Mouse (Mus musculus): ENCODE results near the gene Slc5a2. TPM values are rescaled to one million over a fixed set of nuclear protein-coding genes. Genes with fewer than 3 reads are reported as not detected.

Slc5a2 gene
- polyA plus RNA-seq, 1 experiment from 2014 or later: not detected

DNA sequence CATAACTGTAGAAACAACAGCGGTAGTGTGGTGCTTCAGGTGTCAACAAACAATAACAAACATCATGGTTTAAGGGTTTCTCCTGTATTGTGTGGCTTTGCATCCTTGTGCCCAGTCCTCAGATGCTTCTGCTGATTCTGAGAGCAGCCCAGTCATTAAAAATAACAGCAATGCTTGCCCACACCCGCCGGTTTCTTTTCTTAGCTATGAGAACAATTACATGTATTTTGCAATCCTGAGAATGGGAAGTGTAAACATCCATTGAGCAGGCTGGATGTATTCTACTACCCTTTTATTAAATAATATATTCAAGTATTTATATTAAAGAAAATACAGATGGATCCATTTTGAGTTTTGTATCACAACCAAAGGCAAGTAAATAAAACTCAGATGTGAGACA is 36.7 kb downstream of the Slc5a2 start:
- no peaks in the 10 kb centered on the region for H3K27me3 ChIP-seq (replicated peaks; ENCODE audit: control insufficient read depth, insufficient read depth, low read length)
- no peaks in the 10 kb centered on the region for H3K9me3 ChIP-seq (ENCODE audit: control insufficient read depth)
- H3K4me3 ChIP-seq (ENCODE audit: low read depth, low read length): no peak overlapping the region
- H3K4me2 ChIP-seq (replicated peaks; ENCODE audit: low read depth): no peak overlapping the region
- H3K27ac ChIP-seq (ENCODE audit: low read depth, low read length): no peak overlapping the region
- 69% methylated on average over 3 of the region's 3 CpGs for WGBS
- no peak overlapping the region for H3K9ac ChIP-seq (ENCODE audit: low read depth, low read length)
- H3K36me3 ChIP-seq (ENCODE audit: control insufficient read depth, insufficient read depth): no peaks in the 10 kb centered on the region
- no peak for TF ChIP-seq CTCF (IDR thresholded peaks at IDR 0.05; ENCODE audit: low read depth)
- no peak for ATAC-seq
- peaks cover 8% of the 10 kb centered on the region for H3K4me1 ChIP-seq (replicated peaks; ENCODE audit: control insufficient read depth, insufficient read depth, low read length)

GRCm38 (mm10) chr7:128304198-128304597 is 38.7 kb downstream of the Slc5a2 start:
- Histone ChIP-seq H3K9me3 (ENCODE audit: control insufficient read depth) (no peaks in the 10 kb centered on the region), H3K9ac (ENCODE audit: low read depth, low read length) (no peak overlapping the region), H3K4me1 (replicated peaks; ENCODE audit: control insufficient read depth, insufficient read depth, low read length) (no peaks in the 10 kb centered on the region), H3K4me2 (replicated peaks; ENCODE audit: low read depth) (no peak overlapping the region), H3K27ac (ENCODE audit: low read depth, low read length) (no peak overlapping the region), H3K4me3 (ENCODE audit: low read depth, low read length) (no peak overlapping the region), H3K36me3 (ENCODE audit: control insufficient read depth, insufficient read depth) (no peaks in the 10 kb centered on the region), H3K27me3 (replicated peaks; ENCODE audit: control insufficient read depth, insufficient read depth, low read length) (no peaks in the 10 kb centered on the region)
- TF ChIP-seq CTCF (IDR thresholded peaks at IDR 0.05; ENCODE audit: low read depth): no peak
- ATAC-seq: peak; percentile 68
- 40% methylated on average over 6 of the region's 6 CpGs for WGBS

GRCm38 (mm10) chr7:128304907-128305306 is 39.5 kb downstream of the Slc5a2 start:
- Histone ChIP-seq H3K27ac (ENCODE audit: low read depth, low read length) (no peak overlapping the region), H3K27me3 (replicated peaks; ENCODE audit: control insufficient read depth, insufficient read depth, low read length) (no peaks in the 10 kb centered on the region), H3K9ac (ENCODE audit: low read depth, low read length) (no peak overlapping the region), H3K4me2 (replicated peaks; ENCODE audit: low read depth) (no peak overlapping the region), H3K9me3 (ENCODE audit: control insufficient read depth) (no peaks in the 10 kb centered on the region), H3K4me1 (replicated peaks; ENCODE audit: control insufficient read depth, insufficient read depth, low read length) (peaks cover under 1% of the 10 kb centered on the region; the same call in 1 of the 2 replicates), H3K36me3 (ENCODE audit: control insufficient read depth, insufficient read depth) (no peaks in the 10 kb centered on the region), H3K4me3 (ENCODE audit: low read depth, low read length) (no peak overlapping the region)
- WGBS: 6% methylated on average over 5 of the region's 5 CpGs
- peak; percentile 74 for TF ChIP-seq CTCF (IDR thresholded peaks at IDR 0.05; ENCODE audit: low read depth)
- ATAC-seq: 0 out of 2 replicates have a peak, but pooled peaks have one; percentile 44

- no peak for ATAC-seq
- Histone ChIP-seq H3K27ac (ENCODE audit: low read depth, low read length) (no peak overlapping the region), H3K36me3 (ENCODE audit: control insufficient read depth, insufficient read depth) (no peaks in the 10 kb centered on the region), H3K9me3 (ENCODE audit: control insufficient read depth) (no peaks in the 10 kb centered on the region), H3K9ac (ENCODE audit: low read depth, low read length) (no peak overlapping the region), H3K4me1 (replicated peaks; ENCODE audit: control insufficient read depth, insufficient read depth, low read length) (peaks cover 5% of the 10 kb centered on the region; the same call in 1 of the 2 replicates), H3K4me3 (ENCODE audit: low read depth, low read length) (no peak overlapping the region), H3K27me3 (replicated peaks; ENCODE audit: control insufficient read depth, insufficient read depth, low read length) (no peaks in the 10 kb centered on the region), H3K4me2 (replicated peaks; ENCODE audit: low read depth) (no peak overlapping the region)
- no peak for TF ChIP-seq CTCF (IDR thresholded peaks at IDR 0.05; ENCODE audit: low read depth)
Observed at GRCm38 (mm10) chr7:128307851-128308250, 42.4 kb downstream of the Slc5a2 start.

GRCm38 (mm10) chr7:128309216-128309615 is 43.8 kb downstream of the Slc5a2 start:
- Histone ChIP-seq H3K27me3 (replicated peaks; ENCODE audit: control insufficient read depth, insufficient read depth, low read length) (no peaks in the 10 kb centered on the region), H3K9ac (ENCODE audit: low read depth, low read length) (no peak overlapping the region), H3K36me3 (ENCODE audit: control insufficient read depth, insufficient read depth) (no peaks in the 10 kb centered on the region), H3K9me3 (ENCODE audit: control insufficient read depth) (no peaks in the 10 kb centered on the region), H3K4me2 (replicated peaks; ENCODE audit: low read depth) (no peak overlapping the region), H3K27ac (ENCODE audit: low read depth, low read length) (no peak overlapping the region), H3K4me1 (replicated peaks; ENCODE audit: control insufficient read depth, insufficient read depth, low read length) (peaks cover 5% of the 10 kb centered on the region; the same call in 1 of the 2 replicates), H3K4me3 (ENCODE audit: low read depth, low read length) (no peak overlapping the region)
- no peak for TF ChIP-seq CTCF (IDR thresholded peaks at IDR 0.05; ENCODE audit: low read depth)
- WGBS: 44% methylated on average over 3 of the region's 3 CpGs
- no peak for ATAC-seq

DNA sequence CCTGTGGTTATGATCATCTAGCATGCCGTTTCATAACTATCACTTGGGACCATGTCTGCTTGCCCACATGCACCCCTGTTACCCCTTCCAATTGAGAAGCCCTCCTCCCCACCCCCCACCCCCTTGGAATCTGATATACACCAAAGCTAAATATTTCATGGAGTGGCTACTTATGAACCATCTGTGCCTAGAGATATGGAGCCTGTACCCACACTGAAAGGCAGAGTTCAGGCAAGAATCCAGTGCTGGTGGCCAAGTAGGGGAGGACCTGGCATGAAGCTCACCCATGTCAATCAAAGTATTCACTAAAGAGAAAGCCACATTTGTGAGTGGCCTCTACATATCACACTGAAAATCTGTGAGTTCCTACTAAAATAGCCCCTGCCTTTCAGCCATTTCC is 44.3 kb downstream of the Slc5a2 start:
- Histone ChIP-seq H3K27me3 (replicated peaks; ENCODE audit: control insufficient read depth, insufficient read depth, low read length) (no peaks in the 10 kb centered on the region), H3K9ac (ENCODE audit: low read depth, low read length) (no peak overlapping the region), H3K9me3 (ENCODE audit: control insufficient read depth) (no peaks in the 10 kb centered on the region), H3K4me1 (replicated peaks; ENCODE audit: control insufficient read depth, insufficient read depth, low read length) (peaks cover 5% of the 10 kb centered on the region; the same call in 1 of the 2 replicates), H3K4me2 (replicated peaks; ENCODE audit: low read depth) (no peak overlapping the region), H3K4me3 (ENCODE audit: low read depth, low read length) (no peak overlapping the region), H3K36me3 (ENCODE audit: control insufficient read depth, insufficient read depth) (no peaks in the 10 kb centered on the region), H3K27ac (ENCODE audit: low read depth, low read length) (no peak overlapping the region)
- no peak for ATAC-seq
- WGBS: 42% methylated on average over 1 of the region's 1 CpGs
- TF ChIP-seq CTCF (IDR thresholded peaks at IDR 0.05; ENCODE audit: low read depth): no peak

- no peak overlapping the region for H3K27ac ChIP-seq (ENCODE audit: low read depth, low read length)
- TF ChIP-seq CTCF (IDR thresholded peaks at IDR 0.05; ENCODE audit: low read depth): no peak
- H3K36me3 ChIP-seq (ENCODE audit: control insufficient read depth, insufficient read depth): no peaks in the 10 kb centered on the region
- no peak overlapping the region for H3K9ac ChIP-seq (ENCODE audit: low read depth, low read length)
- H3K4me3 ChIP-seq (ENCODE audit: low read depth, low read length): no peak overlapping the region
- H3K9me3 ChIP-seq (ENCODE audit: control insufficient read depth): no peaks in the 10 kb centered on the region
- no peak overlapping the region for H3K4me2 ChIP-seq (replicated peaks; ENCODE audit: low read depth)
- no peaks in the 10 kb centered on the region for H3K27me3 ChIP-seq (replicated peaks; ENCODE audit: control insufficient read depth, insufficient read depth, low read length)
- WGBS: 34% methylated on average over 8 of the region's 8 CpGs
- no peak for ATAC-seq
- H3K4me1 ChIP-seq (replicated peaks; ENCODE audit: control insufficient read depth, insufficient read depth, low read length): peaks cover 5% of the 10 kb centered on the region; the same call in 1 of the 2 replicates
Observed at GRCm38 (mm10) chr7:128310229-128310688, 44.8 kb downstream of the Slc5a2 start.

All from intestine, postnatal 0 days (tissue).